Mouse (Mus musculus) adipocyte (in vitro differentiated cells): ENCODE results near the gene Dse.

ENCODE experiments used
- DNase-seq: peaks from one replicate; pipeline ENCODE4 v3.0.0-alpha.2; 2016; ENCODE audit warnings: low spot score

Dse gene

DNA sequence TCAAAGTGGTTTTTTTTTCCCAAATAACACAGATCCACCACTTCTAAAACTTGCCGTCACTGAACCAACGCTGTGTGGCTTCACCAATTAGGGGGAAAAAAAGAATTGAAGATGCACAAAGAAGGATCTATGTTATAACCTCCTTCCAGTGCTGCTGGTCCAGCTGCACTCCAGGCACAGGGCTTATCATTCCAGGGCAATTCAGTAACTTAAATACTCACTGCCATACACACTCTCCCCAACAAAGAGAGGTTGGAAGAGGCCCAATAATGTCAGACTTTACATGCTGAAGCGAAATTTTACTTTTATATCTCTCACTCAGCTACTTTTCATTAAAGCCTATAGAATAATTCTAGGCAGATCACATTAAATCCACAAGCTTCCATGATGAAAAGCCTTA lies 8.9 kb downstream of the Dse start:
- no peak for DNase-seq

DNA sequence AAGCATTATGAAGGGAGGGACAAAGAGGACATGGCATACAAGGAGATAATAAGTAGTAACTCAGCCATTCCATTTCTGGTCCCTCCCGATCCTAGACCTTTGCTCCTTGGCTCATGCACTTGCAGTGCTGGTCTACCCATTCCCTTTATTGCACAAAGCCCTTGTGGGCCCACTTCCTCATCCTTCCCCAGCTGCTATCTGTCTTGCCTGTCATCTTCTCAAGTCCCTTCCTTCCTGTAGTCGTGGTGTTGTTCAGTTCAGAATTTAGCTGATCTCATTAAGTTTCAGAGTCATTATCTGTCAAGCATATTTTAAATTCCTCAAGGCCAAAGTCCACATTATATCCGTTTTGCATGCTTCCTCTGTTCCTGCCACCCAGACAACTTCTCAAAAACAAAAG lies 9.5 kb downstream of the Dse start:
- no peak for DNase-seq

DNA sequence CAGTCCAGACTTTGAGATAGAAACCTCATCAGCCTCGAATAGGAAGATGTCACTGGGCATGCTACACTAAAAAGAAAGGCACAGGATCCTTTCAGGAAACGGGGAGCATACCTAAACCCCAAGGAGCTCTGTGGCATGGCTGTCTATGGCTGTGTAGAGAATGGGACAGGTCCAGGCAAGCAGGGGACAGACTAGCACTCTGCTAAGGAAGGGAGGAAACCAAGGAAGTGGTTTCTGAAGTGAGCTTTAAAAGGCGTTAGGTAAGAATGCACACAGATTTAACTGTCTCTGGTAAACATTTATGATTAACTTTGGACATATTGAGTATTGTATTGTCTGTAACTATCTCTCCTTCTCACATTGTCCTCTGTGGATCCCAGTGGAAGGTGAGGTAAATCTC lies 10.2 kb downstream of the Dse start:
- no peak for DNase-seq

GRCm38 (mm10) chr10:34194957-34195356 lies 12.6 kb downstream of the Dse start:
- no peak for DNase-seq

GRCm38 (mm10) chr10:34194503-34194902 lies 13.0 kb downstream of the Dse start:
- DNase-seq = peak; percentile 26

- DNase-seq = peak; percentile 40
These were observed 20.8 kb downstream of the Dse start for GRCm38 (mm10) chr10:34186571-34187260.

- DNase-seq = peak; percentile 19
These were observed 22.0 kb downstream of the Dse start for GRCm38 (mm10) chr10:34185556-34185955.

- DNase-seq = peak; percentile 47
These were observed 22.6 kb downstream of the Dse start for GRCm38 (mm10) chr10:34184956-34185355.

DNA sequence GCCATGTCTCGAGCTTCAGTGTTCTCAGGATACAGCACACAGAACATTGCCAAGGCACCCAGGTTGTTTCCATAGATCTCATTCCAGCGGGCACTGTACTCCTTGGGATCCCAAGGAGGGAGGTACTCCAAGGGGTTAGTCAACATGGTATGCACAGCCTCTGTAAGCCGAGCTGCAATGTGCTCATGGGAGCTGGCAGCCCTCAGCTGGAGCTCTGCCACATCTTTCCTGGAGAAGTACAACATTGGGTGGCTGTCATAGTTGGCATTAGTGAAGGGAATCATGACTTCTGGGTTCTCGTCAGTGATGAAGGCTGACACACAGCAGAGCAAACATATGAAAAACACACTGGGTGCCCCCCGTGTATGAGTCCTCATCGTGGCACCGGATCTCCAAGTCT lies 23.8 kb downstream of the Dse start:
- DNase-seq = peak; percentile 79

GRCm38 (mm10) chr10:34175870-34176606 lies 31.5 kb downstream of the Dse start:
- no peak for DNase-seq

DNA sequence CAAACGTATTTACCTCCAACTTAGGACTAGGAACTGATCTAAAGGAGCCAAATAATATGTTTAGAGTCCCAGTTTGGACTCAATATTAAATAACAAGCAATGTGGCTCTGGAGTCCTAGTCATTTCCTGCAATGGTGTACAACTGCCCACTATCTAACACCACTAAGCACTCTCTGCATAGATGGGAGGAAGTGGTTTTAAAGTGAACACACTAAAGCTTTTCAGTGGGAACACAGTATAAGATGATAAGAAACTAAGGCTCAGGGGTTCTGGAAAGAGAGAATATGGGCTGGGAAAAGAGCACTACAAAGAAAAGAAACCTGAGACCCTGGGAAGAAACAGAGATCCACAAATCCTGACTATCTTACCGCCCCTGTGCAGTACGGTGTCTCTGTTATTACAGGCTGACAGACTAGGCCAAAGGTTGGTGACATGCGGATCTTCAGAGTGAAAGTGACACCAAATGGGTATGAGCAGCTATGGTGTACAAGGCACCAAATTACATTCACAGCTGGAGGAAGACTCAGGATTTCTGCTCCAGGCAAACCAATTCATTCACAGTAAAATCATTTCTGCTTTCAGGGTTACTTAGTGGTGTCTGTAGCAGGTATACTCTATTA lies 34.7 kb downstream of the Dse start:
- DNase-seq = no peak

GRCm38 (mm10) chr10:34171660-34172059 lies 35.9 kb downstream of the Dse start:
- DNase-seq = no peak

GRCm38 (mm10) chr10:34171191-34171590 lies 36.3 kb downstream of the Dse start:
- no peak for DNase-seq

GRCm38 (mm10) chr10:34166971-34167370 lies 40.5 kb downstream of the Dse start:
- DNase-seq = no peak

GRCm38 (mm10) chr10:34155796-34156554 lies 51.5 kb downstream of the Dse start:
- DNase-seq = no peak

DNA sequence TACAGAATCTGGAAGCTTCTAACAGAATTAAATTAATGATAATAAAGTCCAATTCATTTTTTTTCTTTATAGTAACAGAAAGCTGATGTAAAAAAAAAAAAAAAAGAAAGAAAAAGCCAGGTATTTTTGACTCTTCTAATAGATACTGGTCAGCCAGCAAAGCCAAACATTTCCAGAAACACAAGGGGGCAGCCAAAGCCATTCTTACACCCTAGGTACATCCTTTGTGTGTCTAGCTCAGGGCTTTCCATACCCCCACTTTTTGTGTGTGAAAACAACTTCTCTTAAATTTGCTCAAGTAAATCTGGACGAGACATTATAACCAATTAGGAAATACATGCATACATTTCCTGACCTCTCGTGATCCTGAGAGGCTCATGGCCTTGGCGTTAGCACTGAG lies 55.7 kb downstream of the Dse start:
- DNase-seq = peak; percentile 51

DNA sequence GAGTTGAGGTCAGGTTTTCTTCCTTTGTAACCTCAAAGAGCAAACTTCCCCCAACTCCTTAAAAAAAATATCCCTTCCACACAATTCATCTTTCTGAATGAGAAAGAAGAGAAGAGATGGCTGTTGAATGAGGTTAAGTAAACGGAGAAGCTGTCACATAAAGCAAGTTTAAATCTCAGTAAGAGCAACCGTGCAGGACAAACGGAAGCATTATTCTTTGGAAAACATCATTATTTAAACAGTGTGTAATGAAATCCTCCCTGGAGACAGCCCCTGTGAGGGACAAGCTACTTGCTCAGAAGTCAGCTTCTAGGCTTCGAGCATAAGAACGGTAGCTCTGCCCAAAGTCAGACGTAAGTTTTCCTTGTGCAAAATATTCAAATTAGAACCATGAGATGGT lies 57.1 kb downstream of the Dse start:
- no peak for DNase-seq

GRCm38 (mm10) chr10:34149772-34150171 lies 57.7 kb downstream of the Dse start:
- no peak for DNase-seq

DNA sequence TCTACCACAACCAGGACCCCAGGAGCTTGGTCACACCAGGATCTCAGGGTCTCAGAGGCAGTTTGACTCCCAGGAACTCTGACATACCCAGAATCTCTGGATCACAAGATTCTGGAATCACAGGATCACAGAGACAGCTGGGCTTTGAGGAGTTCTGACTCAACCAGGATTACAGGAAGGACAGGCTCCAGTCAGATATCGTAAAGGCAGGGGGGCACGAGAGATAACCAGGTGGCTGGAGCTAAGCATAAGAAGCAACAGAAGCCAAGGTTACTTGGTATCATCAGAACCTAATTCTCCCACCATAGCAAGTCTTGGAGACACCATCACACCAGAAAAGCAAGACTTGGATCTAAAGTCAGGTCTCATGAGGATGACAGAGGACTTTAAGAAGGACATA lies 65.8 kb downstream of the Dse start:
- DNase-seq = no peak

DNA sequence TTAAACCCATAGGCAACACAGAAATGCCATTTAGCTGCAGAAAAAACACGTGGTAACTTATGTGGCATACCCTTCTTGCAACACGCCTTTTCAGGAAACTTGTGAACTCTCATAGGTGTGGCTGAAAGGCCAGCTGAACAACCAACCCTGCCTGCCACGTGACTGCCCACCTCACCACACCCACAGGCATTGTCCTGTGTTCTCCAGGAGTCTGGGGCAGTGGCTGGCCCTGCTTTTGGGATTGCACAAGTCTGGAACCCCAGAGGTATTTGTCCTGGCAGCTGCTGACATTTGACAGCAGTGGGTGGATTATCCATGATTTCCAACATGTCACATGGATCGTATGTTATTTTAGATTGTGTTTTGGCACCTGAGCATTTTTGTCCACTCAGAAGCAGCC lies 67.7 kb downstream of the Dse start:
- peak; percentile 58 for DNase-seq

GRCm38 (mm10) chr10:34138027-34138426 lies 69.5 kb downstream of the Dse start:
- no peak for DNase-seq

GRCm38 (mm10) chr10:34136432-34136831 lies 71.1 kb downstream of the Dse start:
- no peak for DNase-seq

DNA sequence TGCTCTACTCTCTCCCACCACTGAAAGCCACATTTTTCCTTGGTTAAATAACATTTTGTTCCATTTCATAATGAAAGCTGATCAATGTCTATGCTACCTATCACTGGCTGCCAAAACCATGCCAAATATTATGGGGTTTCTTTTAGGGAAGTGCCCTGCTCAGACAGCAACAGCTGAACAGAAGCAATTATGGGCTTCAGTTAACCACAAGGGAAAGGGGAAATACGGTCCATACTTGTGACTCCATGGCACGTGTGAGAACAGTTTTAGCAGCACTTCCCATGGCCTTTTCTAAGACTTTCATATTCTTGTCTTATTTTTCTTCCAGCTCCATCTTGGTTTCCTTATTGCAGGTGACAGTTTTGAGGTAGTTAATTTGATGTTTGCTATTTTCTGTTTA lies 76.2 kb downstream of the Dse start:
- DNase-seq = peak; percentile 21
